Mouse (Mus musculus) thymus, adult 2 months (tissue): ENCODE measurements around the gene Acmsd.

Experiments used
- CTCF ChIP-seq: fragments of 200-500 bp; IDR thresholded peaks from 2 replicates; pipeline ENCODE4 v1.5.1; 2012; ENCODE audit warnings: mild to moderate bottlenecking, control low read depth, low read length, moderate library complexity, borderline replicate concordance; ENCODE audit not compliant: control insufficient read depth, poor library complexity, insufficient read depth; ENCODE audit errors: extremely low read depth
- POLR2A ChIP-seq: fragments of 200-500 bp; IDR thresholded peaks from 2 replicates; pipeline ENCODE4 v1.6.1; 2012; ENCODE audit warnings: mild to moderate bottlenecking, low read length, control low read depth, moderate library complexity; ENCODE audit not compliant: control insufficient read depth, poor library complexity, insufficient read depth; ENCODE audit errors: extremely low read depth

GRCm38 (mm10) chr1:127778611-127779010 is 49.4 kb downstream of the Acmsd start:
- no peak for TF ChIP-seq CTCF
- no peak for TF ChIP-seq POLR2A
